Mouse (Mus musculus) stomach, embryonic 15.5 days (tissue): ENCODE measurements at regions not wholly inside any gene's neighbourhood (a gene's known extent, or its start where the extent isn't known, plus 50 kb on each side); places are given as distances from the start of the nearest gene placed in this dataset.
"Not testable (repeated sequence)": the region's sequence is repeated elsewhere in the genome, so short reads cannot be mapped to it uniquely, and the experiment has no call there.

ENCODE experiments used
- ATAC-seq: fragments of 200-750 bp; cut with Nextera tagmentation; 2 replicates; pipeline ENCODE4 v1.8.0; 2017; ENCODE audit warnings: low read depth, moderate number of reproducible peaks, moderate TSS enrichment; ENCODE audit not compliant: insufficient read depth, low FRiP score
- H3K27ac ChIP-seq: fragments of 300-500 bp; sonication (generic); 2 replicates; pipeline ENCODE4 v1.5.1; 2015; ENCODE audit warnings: mild to moderate bottlenecking, inconsistent platforms
- H3K27me3 ChIP-seq: fragments of 300-500 bp; sonication (generic); replicated peaks from 2 replicates; pipeline ENCODE4 v1.6.1; 2015; ENCODE audit warnings: inconsistent platforms
- H3K36me3 ChIP-seq: fragments of 300-500 bp; sonication (generic); 2 replicates; pipeline ENCODE4 v1.6.1; 2015; ENCODE audit warnings: inconsistent platforms
- H3K4me1 ChIP-seq: fragments of 300-500 bp; sonication (generic); 2 replicates; pipeline ENCODE4 v1.6.1; 2015; ENCODE audit warnings: inconsistent platforms
- H3K4me2 ChIP-seq: fragments of 300-500 bp; sonication (generic); 2 replicates; pipeline ENCODE4 v1.6.1; 2015; ENCODE audit warnings: mild to moderate bottlenecking, inconsistent platforms
- H3K4me3 ChIP-seq: fragments of 300-500 bp; sonication (generic); replicated peaks from 2 replicates; pipeline ENCODE4 v1.5.1; 2015; ENCODE audit warnings: inconsistent platforms
- H3K9ac ChIP-seq: fragments of 300-500 bp; sonication (generic); 2 replicates; pipeline ENCODE4 v1.6.1; 2015; ENCODE audit warnings: inconsistent platforms
- H3K9me3 ChIP-seq: fragments of 300-500 bp; sonication (generic); 2 replicates; pipeline ENCODE4 v1.6.1; 2016; ENCODE audit warnings: inconsistent platforms
- WGBS: fragments of 180-500 bp; shearing (Covaris S2); methylation state at CpG from one replicate; pipeline ENCODE4 v1.1.7; 2015; 5-methylcytosine and 5-hydroxymethylcytosine counted together

GRCm38 (mm10) chr10:23686969-23687368, 100.1 kb downstream of the Rps12 start:
- H3K4me3 ChIP-seq = no peak overlapping the region; the same call in 1 of the 2 replicates
- H3K4me1 ChIP-seq = no peaks in the 10 kb centered on the region
- H3K27me3 ChIP-seq = no peaks in the 10 kb centered on the region
- no peaks in the 10 kb centered on the region for H3K9me3 ChIP-seq
- H3K27ac ChIP-seq = no peak overlapping the region
- WGBS = 38% methylated on average over 10 of the region's 10 CpGs
- no peak for ATAC-seq
- peak overlapping the region; percentile 19 for H3K4me2 ChIP-seq
- no peak overlapping the region for H3K9ac ChIP-seq
- H3K36me3 ChIP-seq = no peaks in the 10 kb centered on the region

- H3K9me3 ChIP-seq = no peaks in the 10 kb centered on the region
- no peak overlapping the region for H3K9ac ChIP-seq
- no peaks in the 10 kb centered on the region for H3K27me3 ChIP-seq
- no peak overlapping the region for H3K4me2 ChIP-seq
- 76% methylated on average over 4 of the region's 4 CpGs for WGBS
- no peak overlapping the region for H3K27ac ChIP-seq
- no peak for ATAC-seq
- no peaks in the 10 kb centered on the region for H3K4me1 ChIP-seq
- H3K4me3 ChIP-seq = no peak overlapping the region
- no peaks in the 10 kb centered on the region for H3K36me3 ChIP-seq
These were observed 104.0 kb downstream of the Rps12 start for GRCm38 (mm10) chr10:23683078-23683477.

DNA sequence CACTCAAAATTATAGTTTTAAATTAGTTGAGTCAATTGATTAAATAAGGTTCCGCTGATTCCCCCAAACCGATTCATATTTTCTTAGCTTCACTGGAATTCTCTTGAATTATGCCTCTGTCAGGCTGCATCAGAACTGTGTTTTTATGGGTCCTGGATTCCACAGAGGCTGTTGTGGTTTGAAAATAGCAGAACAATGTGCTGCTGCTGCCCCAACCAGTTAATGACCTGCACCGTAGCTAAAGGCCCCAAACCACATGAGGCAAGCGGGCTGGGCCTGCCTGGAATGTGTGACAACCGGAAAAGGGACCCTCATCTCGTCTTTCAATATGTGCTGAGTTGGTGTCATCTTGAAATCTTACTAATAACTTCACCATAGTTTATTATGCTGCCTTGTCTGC, 111.2 kb downstream of the Rps12 start:
- H3K9ac ChIP-seq = no peak overlapping the region
- H3K27me3 ChIP-seq = no peaks in the 10 kb centered on the region
- H3K4me2 ChIP-seq = no peak overlapping the region
- no peaks in the 10 kb centered on the region for H3K9me3 ChIP-seq
- H3K4me1 ChIP-seq = no peaks in the 10 kb centered on the region
- H3K27ac ChIP-seq = no peak overlapping the region
- H3K36me3 ChIP-seq = no peaks in the 10 kb centered on the region
- ATAC-seq = no peak
- no peak overlapping the region for H3K4me3 ChIP-seq
- WGBS = 66% methylated on average over 6 of the region's 6 CpGs

DNA sequence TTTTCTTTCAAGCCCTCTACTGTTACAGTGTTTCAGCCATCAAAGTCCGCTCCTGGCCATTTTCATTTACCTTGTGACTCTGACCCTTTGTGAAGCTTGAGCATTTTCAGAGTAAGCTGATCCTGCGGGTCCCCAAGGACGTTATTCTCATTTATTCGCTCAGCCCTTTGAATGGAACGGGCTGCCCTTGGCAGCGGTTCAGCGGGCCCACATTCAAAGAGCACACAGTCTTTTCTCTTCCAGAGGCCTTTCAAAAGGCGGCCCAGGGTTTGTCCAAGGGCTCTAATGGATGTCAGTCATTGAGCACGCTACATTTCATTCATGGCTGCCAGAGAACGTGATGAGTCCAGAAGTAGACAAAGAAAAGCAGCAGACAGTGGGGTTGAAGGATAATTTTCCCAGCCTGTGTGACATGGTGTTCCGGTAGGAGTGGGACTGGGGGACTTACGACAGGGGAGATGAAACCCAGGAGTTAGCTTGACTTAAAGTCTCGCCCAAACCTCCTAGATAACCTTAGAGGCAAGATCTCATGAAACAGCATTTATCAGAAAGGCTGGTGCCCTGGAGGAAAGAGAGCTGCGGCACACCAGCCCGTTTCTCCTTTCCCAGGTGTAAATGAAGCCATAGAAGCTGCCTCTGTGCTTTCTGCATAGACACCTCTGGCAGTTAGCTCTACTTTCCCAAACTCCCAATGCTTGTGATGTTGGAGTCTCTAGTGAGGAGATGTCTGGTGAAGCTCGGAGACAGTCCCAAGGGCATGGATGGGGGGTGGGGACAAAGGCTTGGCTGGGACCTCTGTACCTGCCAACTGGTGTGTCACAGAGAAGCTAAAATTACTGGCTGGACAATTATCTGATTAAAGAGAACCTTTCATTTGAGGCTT, 112.2 kb downstream of the Rps12 start:
- ATAC-seq = no peak
- no peaks in the 10 kb centered on the region for H3K27me3 ChIP-seq
- no peaks in the 10 kb centered on the region for H3K36me3 ChIP-seq
- no peak overlapping the region for H3K9ac ChIP-seq
- H3K4me1 ChIP-seq = no peaks in the 10 kb centered on the region
- H3K4me3 ChIP-seq = no peak overlapping the region
- 69% methylated on average over 16 of the region's 16 CpGs for WGBS
- no peaks in the 10 kb centered on the region for H3K9me3 ChIP-seq
- H3K27ac ChIP-seq = no peak overlapping the region
- H3K4me2 ChIP-seq = no peak overlapping the region

- Histone ChIP-seq H3K4me1 (no peaks in the 10 kb centered on the region), H3K9ac (no peak overlapping the region), H3K27ac (no peak overlapping the region), H3K4me3 (no peak overlapping the region), H3K9me3 (no peaks in the 10 kb centered on the region), H3K27me3 (no peaks in the 10 kb centered on the region), H3K36me3 (no peaks in the 10 kb centered on the region), H3K4me2 (no peak overlapping the region)
- ATAC-seq = no peak
- WGBS = 77% methylated on average over 4 of the region's 4 CpGs
These were observed 114.8 kb downstream of the Rps12 start for GRCm38 (mm10) chr10:23672296-23672695.

DNA sequence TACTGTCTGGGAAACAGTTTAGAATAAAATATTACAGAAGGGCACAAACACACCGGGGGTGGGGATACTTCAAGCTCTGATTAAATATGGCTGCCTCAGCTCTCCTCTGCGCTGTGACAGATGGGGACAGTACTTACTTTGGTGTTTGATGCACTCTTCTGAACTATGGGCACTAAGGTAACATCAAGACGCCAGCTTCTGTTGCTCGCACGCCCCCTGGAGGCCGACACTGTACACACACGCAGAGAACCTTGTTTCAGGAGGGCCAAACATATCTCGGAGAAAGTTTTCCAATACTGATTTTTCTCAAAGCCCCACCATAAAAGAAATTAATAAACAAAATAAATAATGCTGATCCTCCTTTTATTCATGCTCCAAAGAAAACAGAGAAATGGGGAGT, 115.6 kb downstream of the Rps12 start:
- no peak overlapping the region for H3K4me2 ChIP-seq
- no peak overlapping the region for H3K27ac ChIP-seq
- H3K4me3 ChIP-seq = no peak overlapping the region
- no peak overlapping the region for H3K9ac ChIP-seq
- ATAC-seq = no peak
- H3K9me3 ChIP-seq = no peaks in the 10 kb centered on the region
- no peaks in the 10 kb centered on the region for H3K4me1 ChIP-seq
- no peaks in the 10 kb centered on the region for H3K36me3 ChIP-seq
- 28% methylated on average over 8 of the region's 8 CpGs for WGBS
- H3K27me3 ChIP-seq = no peaks in the 10 kb centered on the region

DNA sequence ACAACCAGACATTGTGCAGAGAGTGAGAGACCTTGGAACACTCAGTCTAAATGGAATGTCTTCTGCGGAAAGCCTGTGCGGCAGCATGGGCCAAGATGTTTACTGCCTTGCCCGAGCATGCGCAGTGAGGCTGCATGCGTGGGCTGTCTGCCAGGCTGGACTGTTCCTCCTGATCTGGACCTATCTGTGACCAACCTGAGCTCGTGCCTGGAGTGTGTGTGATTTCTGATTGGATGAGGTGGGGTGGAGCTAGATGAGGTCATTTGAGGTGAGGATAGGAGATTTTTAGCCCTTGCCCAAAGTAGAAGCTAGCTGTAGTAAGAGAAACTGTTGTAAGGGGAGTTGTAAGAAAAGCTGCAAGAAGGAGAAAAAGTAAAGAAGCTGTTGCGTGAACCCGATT, 121.2 kb downstream of the Rps12 start:
- ATAC-seq, H3K27ac ChIP-seq, H3K4me1 ChIP-seq, H3K4me3 ChIP-seq, H3K9me3 ChIP-seq, H3K9ac ChIP-seq, H3K27me3 ChIP-seq, H3K36me3 ChIP-seq, H3K4me2 ChIP-seq: not testable (repeated sequence)
- WGBS = 84% methylated on average over 8 of the region's 8 CpGs

DNA sequence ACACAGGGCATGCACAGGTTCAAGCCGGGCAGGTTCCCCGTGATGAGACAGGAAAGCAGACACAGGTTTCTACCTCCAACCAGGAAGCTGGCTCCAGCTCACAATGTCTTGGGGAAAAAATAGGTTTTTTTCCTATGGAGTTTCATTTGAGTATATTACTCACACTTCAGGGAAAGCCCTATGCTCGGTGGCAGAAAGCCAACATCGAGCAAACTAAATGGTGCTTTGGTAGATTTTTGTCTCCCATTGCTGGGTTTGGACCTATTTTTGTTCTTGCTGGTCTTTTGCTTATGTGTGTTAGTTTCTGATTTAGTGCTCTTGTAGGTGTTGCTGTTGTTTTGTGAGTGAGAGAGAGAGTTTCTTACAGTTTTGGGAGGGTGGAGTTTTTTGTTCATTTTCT, 160.9 kb downstream of the Rps12 start:
- no peak for ATAC-seq
- Histone ChIP-seq H3K4me1 (no peaks in the 10 kb centered on the region), H3K9me3 (no peaks in the 10 kb centered on the region), H3K27ac (no peak overlapping the region), H3K4me3 (no peak overlapping the region), H3K4me2 (no peak overlapping the region), H3K9ac (no peak overlapping the region), H3K36me3 (no peaks in the 10 kb centered on the region), H3K27me3 (no peaks in the 10 kb centered on the region)
- WGBS = 74% methylated on average over 4 of the region's 4 CpGs

DNA sequence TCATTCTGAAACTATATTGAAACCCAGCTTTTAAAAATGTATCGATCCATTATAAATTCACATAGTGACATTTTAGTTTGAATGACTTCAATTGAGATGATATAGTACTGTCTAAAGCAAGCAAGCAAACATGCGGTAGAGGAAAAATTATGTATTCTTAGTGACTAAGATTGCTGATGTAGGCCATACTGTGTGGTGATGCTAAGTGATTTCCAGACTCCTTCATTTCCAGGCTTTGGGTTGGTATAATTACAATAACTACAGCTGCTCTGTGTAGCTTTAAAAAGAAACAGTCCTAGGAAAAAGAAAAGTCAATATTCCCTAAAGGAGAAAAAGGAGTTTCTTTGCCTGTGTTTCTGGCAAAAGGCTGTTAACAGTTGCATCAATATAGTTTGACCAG, 175.0 kb downstream of the Rps12 start:
- H3K27ac ChIP-seq = no peak overlapping the region
- H3K4me1 ChIP-seq = no peaks in the 10 kb centered on the region
- H3K27me3 ChIP-seq = no peaks in the 10 kb centered on the region
- no peaks in the 10 kb centered on the region for H3K9me3 ChIP-seq
- WGBS = 80% methylated on average over 2 of the region's 2 CpGs
- H3K36me3 ChIP-seq = no peaks in the 10 kb centered on the region
- no peak overlapping the region for H3K4me3 ChIP-seq
- no peak overlapping the region for H3K4me2 ChIP-seq
- no peak for ATAC-seq
- no peak overlapping the region for H3K9ac ChIP-seq

GRCm38 (mm10) chr10:23611183-23611582, 175.9 kb downstream of the Rps12 start:
- Histone ChIP-seq H3K4me2 (no peak overlapping the region), H3K27ac (no peak overlapping the region), H3K9ac (no peak overlapping the region), H3K4me3 (no peak overlapping the region), H3K9me3 (no peaks in the 10 kb centered on the region), H3K4me1 (no peaks in the 10 kb centered on the region), H3K36me3 (no peaks in the 10 kb centered on the region), H3K27me3 (no peaks in the 10 kb centered on the region)
- WGBS = 44% methylated on average over 9 of the region's 9 CpGs
- no peak for ATAC-seq

DNA sequence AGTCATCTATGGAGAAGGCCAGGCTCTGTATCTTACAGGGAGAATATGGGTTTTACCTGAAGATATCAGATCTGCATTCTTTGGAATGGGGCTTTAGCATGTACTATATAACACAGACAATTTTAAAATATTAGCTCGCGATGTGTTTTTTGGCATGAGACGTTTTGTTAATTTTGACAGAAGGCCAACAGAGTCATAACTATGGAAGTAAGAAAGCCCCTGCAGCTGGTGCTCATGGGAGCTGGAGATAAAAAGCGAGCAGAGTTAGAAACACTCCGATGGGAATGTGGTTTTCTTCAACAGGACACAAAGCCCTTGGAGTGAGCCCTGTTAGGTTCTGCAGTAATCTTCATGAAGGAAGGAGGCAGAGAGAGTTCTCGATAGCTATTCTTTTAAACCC, 176.6 kb downstream of the Rps12 start:
- H3K9ac ChIP-seq = no peak overlapping the region
- 53% methylated on average over 6 of the region's 6 CpGs for WGBS
- no peaks in the 10 kb centered on the region for H3K4me1 ChIP-seq
- no peaks in the 10 kb centered on the region for H3K27me3 ChIP-seq
- no peak overlapping the region for H3K27ac ChIP-seq
- H3K36me3 ChIP-seq = no peaks in the 10 kb centered on the region
- H3K4me3 ChIP-seq = no peak overlapping the region
- no peak for ATAC-seq
- H3K4me2 ChIP-seq = no peak overlapping the region
- H3K9me3 ChIP-seq = no peaks in the 10 kb centered on the region

- no peak for ATAC-seq
- H3K4me1 ChIP-seq = no peaks in the 10 kb centered on the region
- no peak overlapping the region for H3K27ac ChIP-seq
- H3K4me2 ChIP-seq = no peak overlapping the region
- H3K36me3 ChIP-seq = no peaks in the 10 kb centered on the region
- H3K27me3 ChIP-seq = no peaks in the 10 kb centered on the region
- no peak overlapping the region for H3K9ac ChIP-seq
- WGBS = 42% methylated on average over 3 of the region's 3 CpGs
- H3K9me3 ChIP-seq = no peaks in the 10 kb centered on the region
- H3K4me3 ChIP-seq = no peak overlapping the region
These were observed 177.0 kb downstream of the Rps12 start for GRCm38 (mm10) chr10:23610046-23610445.
